Mouse (Mus musculus): Measurements from ENCODE around the gene Prrx1. TPM values are rescaled to one million over a fixed set of nuclear protein-coding genes. Genes with fewer than 3 reads are reported as not detected.

The Prrx1 gene
- total RNA-seq, 2 experiments from 2014 or later, result 5.9 to 6.1 TPM

DNA sequence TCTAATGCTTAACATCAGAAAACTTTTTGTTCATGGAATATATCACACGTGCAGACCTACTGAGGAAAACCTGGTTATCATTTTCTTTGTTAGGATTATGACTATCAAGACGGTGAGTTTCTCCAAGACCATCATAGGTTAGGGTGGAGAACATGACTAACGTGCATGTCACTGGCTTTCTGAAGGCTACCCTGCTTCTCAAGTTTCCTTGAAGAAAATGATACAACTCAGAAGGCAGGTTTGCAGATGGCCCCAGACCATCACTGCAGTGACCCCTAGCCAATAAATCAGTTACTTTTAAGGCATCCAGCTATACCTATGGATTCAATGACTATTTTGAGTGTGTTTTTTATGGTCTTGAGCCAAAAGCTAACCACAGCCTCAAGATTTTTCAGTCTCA, 38.6 kb downstream of the Prrx1 start:
- no peak for DNase-seq (ENCODE audit: low spot score in 2 of 2)

DNA sequence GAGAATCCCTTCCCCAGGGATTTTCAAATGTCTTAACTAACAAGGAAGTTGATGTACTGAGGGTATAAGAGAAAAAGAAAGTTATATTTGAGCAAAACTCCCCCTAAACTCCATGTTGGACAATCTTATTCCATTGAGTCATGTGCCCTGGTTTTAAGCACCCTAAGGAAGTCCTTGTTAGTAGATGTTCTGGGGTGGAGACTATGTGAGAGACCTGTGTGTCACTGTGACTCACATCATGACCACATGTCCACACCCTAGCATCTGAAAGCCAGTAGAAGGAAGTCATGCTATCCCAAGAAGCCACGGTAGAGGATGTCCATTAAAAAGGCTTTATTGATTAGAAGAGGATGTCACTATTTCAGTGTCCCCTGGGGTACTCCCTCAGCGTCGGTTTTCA, 40.4 kb downstream of the Prrx1 start:
- no peak for DNase-seq (ENCODE audit: low spot score in 2 of 2)

DNA sequence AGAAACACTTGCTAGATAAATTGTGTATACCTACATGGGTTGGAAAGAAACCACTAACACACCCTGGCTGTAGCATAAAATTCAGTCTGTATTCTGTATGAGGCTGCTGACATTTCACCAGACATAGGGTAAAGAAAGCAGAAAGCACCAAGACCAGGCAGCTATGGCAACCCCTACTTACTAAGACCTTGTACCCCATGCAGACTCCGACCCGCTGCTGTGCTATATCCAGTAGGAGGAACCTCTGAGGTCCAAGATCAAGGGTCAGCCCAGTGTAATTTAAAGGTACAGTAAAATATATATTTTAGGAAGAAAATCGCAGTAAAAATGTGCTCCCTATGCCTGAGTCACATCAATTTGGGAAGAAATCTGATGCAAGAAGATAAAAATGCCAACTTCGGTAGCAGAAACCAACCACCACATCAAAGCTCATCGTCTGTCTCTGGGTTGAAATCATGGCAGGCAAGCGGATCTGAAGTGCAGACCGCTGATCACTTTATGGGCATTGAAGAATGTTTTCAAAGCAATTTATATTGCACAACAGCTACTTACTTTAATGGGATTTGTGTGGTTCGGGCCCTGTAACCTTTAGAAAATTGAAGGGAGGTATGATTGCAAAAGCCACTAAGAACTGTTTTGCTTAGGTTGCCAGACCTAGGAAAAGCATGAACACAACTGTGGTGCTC, 46.5 kb downstream of the Prrx1 start:
- no peak for DNase-seq (ENCODE audit: low spot score in 2 of 2)

DNA sequence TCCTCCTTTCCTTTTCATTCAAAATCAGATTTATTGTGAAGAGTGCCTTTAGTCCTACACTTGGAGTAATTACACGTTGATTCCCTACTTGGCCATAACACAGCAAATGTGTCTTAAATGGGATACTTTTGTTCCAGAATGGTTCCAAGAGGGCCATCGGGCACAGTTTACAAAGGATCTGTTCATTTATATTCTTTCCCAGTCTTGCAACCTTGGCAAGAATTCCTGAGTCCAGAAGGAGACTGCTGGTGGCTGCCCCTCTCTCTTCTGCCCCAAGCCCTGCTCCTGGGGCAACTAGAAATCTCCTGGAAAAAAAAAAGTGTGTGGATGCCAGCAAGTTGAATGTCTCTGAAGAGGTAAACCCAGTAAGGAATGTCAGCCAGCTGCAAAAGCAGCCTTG, 56.2 kb downstream of the Prrx1 start:
- DNase-seq (ENCODE audit: low spot score in 2 of 2), result no peak

DNA sequence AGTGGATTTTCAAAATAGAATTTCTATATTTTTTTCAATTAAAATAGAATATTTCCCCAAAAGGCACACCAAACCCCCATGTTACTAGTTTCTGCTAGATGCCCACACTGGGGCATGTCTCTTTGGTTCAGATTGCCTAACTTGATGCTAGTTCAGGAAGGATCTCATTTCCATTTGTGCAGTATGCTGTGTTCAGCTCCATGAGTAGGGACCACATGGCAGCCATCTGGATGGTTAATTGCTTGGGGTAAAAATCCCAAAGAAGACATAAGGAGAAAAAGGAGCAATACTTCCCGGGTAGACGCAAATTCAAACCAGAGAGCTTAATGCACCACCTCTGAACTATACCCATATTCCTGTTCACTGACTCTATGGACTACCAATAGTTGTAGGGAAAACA, 57.6 kb downstream of the Prrx1 start:
- no peak for DNase-seq (ENCODE audit: low spot score in 2 of 2)

DNA sequence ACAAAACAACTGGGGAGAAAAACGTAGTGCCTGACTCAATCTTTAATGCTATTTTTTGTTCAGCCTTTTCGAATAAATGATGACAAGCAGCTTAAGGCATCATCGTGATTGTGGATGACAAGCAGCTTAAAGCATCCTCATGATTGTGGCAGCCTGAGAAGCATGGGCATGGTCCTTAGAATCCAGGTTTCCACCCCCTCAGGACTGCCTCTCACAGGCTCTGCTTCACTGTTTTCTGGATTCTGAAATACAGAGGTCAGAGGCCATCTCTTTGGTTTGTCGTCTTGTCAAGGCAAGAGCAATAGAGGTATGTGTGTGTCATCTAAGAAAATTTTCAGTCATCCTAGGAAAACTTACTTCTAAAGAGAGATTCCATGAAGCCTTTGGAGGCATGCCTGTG, 60.7 kb downstream of the Prrx1 start:
- no peak for DNase-seq (ENCODE audit: low spot score in 2 of 2)

DNA sequence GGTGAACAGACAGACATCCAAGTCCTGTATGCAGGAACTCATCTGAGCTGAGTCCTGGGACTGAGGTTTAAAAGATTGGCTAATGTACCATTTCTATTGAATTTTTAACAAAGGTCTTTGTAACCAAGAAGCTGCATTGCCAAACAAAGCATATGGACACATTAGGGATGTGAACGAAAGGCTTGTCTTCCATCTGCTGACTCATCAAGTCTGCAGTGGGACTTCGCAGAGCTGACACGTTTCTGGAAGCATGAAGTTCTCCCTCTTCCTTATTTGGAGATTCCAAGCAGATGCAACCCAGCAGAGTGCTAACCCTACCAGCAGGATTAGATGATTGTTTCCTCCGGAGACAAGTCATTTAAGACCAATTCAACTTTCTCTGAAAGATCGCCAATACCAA, 61.2 kb downstream of the Prrx1 start:
- DNase-seq (ENCODE audit: low spot score in 2 of 2), result no peak

DNA sequence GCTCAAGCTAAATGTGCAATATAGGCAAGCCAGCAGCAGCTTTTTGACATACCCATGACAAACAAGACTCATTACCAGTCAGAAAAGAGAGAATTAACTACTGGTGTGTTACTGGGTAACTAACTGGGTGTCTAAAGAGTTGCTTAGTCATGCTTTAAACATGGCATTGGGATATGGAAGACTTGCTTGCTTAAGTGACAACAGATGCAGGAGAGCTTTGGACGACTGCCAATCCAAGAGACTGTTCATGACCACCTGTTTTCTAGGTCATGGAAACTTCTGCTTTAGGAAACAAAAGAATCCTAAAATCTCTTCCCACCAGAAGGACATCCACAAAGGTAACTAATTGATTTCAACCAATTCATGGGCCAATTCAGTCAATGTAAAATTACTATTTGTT, 61.7 kb downstream of the Prrx1 start:
- DNase-seq (ENCODE audit: low spot score in 2 of 2), result no peak

DNA sequence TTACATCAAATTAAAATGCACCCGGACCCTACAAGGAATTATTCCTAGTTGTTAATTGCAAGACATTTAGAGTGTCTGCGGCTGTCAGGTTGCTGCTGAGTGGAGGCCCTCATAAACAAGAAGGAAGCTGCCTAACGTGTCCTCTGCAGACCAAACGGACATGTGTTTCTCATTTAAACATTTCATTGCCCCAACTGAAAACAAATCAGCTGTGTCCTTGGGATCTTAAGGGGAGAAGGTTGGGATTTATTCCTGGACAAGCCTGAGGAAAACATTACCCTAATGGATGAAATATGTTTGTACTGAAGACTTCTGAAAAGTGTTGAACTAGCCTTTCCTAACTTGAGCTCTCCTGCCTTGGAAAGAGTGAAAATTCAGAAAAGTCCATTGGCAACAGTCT, 74.6 kb downstream of the Prrx1 start:
- no peak for DNase-seq (ENCODE audit: low spot score in 2 of 2)

DNA sequence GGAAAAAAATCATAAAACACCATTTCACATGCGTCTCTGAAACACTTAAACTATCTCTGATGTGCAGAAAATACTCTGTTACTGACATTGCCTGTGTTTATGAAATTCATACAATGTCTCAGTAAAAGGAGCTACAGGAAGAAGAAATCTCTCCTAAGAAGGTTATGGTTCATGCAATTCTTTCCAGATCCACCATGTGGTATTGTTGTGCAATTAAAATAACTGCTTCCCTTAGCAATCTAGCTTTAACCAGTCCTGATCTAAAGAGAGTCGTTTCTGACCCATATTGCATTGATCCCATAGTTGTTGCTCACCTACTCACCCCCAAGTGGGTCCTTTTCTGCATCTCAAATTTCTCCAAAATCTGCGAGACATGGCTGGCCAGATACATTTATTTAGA, 82.3 kb downstream of the Prrx1 start:
- no peak for DNase-seq (ENCODE audit: low spot score in 2 of 2)

DNA sequence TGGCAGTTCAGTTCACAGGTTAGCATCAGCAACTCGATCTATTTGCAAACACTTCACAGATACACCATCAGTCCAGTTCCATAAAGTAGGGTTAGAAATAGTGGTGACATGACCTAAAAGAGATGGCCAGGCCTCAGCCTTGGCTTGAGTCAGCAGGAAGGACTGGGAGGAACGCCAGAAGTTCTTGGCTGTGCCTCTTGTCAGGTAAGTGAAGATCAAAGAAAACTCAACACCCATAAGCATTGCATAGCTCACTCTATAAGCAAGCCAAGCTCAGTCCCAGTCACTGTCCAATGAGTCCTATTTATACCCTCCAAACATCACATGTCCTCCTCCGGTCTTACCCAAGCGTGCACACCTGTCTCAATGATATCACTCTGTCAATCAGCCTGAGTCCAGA, 87.2 kb downstream of the Prrx1 start:
- DNase-seq (ENCODE audit: low spot score in 2 of 2), result no peak

DNA sequence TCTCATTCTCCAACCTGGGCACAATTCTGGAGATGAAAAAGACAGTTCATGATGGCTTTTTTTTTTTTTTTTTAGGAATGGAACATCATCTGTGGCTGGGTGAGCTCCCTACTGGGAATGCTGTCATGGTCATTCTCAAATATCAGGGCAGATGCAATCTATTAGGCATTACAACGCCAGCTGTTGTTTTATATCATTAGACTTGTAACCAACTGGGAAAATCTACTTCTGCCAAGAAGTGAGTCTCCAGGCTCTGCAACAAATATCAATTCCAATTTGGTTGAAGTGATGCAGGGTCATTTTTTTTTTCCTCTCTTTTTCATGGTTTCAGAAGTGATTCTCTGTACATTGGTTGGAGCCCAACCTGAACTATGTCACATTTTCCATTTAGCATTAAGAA, 91.7 kb downstream of the Prrx1 start:
- no peak for DNase-seq (ENCODE audit: low spot score in 2 of 2)

DNA sequence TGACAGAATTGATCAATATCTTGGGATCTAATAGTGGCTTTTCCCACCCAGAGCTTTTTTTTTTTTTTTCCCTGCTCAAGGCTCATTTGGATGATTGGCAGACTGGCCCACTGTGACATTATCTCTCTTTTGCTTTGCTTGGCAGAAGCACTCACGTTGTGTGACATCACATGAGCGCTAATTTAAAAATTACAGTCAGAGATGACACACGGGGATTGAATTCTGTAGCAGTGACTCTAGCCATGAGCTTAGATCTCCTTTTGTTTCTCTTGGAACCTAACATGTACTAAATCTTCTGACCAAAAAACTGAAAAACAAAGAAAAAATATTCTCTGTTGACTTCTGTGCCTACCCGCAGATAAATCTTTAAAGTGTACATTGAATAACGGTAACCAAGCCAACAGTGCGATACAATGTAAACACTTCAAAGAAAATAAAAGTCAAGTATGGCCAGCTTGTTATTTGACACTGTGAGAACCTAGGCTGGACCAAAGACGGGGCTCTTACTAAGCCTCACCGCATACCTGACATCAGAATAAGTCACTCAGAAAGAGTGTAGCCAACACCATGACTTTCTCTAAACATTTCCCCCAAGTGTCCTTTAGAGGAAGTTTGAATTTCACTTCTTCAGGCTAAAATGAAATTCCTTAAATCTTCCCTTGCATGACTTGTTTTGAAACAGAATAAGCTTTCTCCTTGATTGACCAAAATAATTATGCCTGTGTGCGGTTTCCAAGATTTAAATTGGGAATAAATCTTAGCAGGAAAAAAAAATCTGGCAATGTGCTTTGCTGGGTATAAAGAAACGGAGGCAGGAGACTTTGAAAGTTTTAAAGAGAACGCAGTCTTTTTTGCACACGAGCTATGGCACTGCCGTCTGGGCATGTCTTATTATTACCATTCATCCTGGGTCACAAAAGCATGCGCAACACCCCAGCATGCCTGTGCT, 104.3 kb downstream of the Prrx1 start:
- no peak for DNase-seq (ENCODE audit: low spot score in 2 of 2)

DNA sequence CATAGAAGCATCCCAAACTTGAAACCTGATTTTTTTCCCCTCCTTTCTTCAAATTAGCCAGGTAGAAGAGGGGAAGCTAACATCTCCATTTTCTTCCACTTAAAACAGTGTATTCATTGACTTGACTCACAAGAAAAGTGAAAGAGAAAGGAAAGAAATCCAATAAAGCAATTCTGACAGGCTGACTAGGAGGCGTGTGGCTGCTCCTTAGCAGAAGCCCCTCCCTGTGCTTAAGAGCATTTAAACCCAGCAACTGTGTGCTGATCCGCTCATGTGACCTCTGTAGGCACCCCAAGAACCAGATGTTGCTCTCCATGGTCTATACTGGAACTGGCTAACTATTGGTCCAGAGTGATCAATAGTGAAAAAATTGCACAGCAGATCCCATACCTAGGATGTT, 114.7 kb downstream of the Prrx1 start:
- no peak for DNase-seq (ENCODE audit: low spot score in 2 of 2)

DNA sequence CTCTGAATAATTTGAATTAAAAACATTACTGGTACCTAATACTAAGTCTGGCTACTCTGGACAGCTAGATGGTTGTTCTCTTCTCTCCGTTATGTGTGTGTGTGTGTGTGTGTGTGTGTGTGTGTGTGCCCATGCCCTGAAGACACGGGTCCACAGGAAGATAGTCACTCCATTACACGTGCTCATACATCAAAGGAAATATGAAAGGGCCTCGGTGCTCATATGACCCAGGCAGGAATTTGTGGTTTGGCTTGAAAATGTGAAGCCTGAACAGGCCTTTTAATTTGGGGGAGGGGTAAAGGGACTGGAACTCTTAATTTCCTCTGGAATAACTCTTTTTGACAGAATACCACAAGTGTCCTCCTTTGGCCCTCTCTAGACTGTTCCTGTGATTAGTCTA, 115.5 kb downstream of the Prrx1 start:
- no peak for DNase-seq (ENCODE audit: low spot score in 2 of 2)

Other genes with a start within 250 kb of the Prrx1 start
- gene Mroh9, start 228.0 kb downstream of the Prrx1 start, total RNA-seq (2021), result not detected
- 10 to 100 TPM; 11.4 to 12.5 TPM for gene Gorab, start 90.0 kb upstream of the Prrx1 start, total RNA-seq (2021)

All from left cerebral cortex, adult 18-20 months (tissue).